Mouse (Mus musculus) ES-E14 (cell line): Measurements from ENCODE around the gene Fbxl16. TPM values are rescaled to one million over a fixed set of nuclear protein-coding genes. Genes with fewer than 3 reads are reported as not detected.
A peak's percentile ranks its signal among the peaks of the same experiment; 100 is the strongest.

Experiments
- DNase-seq: peaks from one replicate; pipeline ENCODE4 v3.0.0-alpha.2; 2013; ENCODE audit warnings: low read depth, low spot score
- H3K27ac ChIP-seq: 2 replicates; pipeline ENCODE4 v1.5.1; 2012; ENCODE audit warnings: low read depth, mild to moderate bottlenecking, low read length, moderate library complexity, mixed read lengths; ENCODE audit not compliant: poor library complexity, insufficient read depth, severe bottlenecking
- H3K36me3 ChIP-seq: 2 replicates; pipeline ENCODE4 v1.6.1; 2012; ENCODE audit warnings: mild to moderate bottlenecking, low read length, moderate library complexity, mixed read lengths; ENCODE audit not compliant: control insufficient read depth, poor library complexity, insufficient read depth, severe bottlenecking
- H3K4me1 ChIP-seq, 2 experiments: fragments of 150-350 bp in 1 of 2; sonication (generic) in 1 of 2; 2 replicates each; pipeline ENCODE4 v1.6.1; 2012; ENCODE audit warnings: low read length in 2 of 2, mild to moderate bottlenecking in 1 of 2, mixed read lengths in 1 of 2; ENCODE audit not compliant: control insufficient read depth in 2 of 2, insufficient read depth in 2 of 2, poor library complexity in 1 of 2
- H3K4me3 ChIP-seq, 2 experiments: fragments of 150-350 bp in 1 of 2; sonication (generic) in 1 of 2; 2 replicates each; pipeline ENCODE4 v1.5.1; 2012; ENCODE audit warnings: low read length in 2 of 2, low read depth in 1 of 2, mild to moderate bottlenecking in 1 of 2, mixed read lengths in 1 of 2; ENCODE audit not compliant: insufficient read depth in 1 of 2, poor library complexity in 1 of 2, severe bottlenecking in 1 of 2
- H3K9ac ChIP-seq: 2 replicates; pipeline ENCODE4 v1.6.1; 2012; ENCODE audit warnings: low read depth, mild to moderate bottlenecking, low read length, mixed read lengths; ENCODE audit not compliant: poor library complexity, insufficient read depth, severe bottlenecking
- H3K9me3 ChIP-seq: fragments of 150-350 bp; sonication (generic); 2 replicates; pipeline ENCODE4 v1.6.1; 2012; ENCODE audit warnings: low read depth, mild to moderate bottlenecking, low read length; ENCODE audit not compliant: control insufficient read depth, insufficient read depth
- CHD2 ChIP-seq: IDR thresholded peaks from 2 replicates; pipeline ENCODE4 v1.6.1; 2014; ENCODE audit warnings: mild to moderate bottlenecking, low read depth, low read length, inconsistent platforms
- HCFC1 ChIP-seq: IDR thresholded peaks from 2 replicates; pipeline ENCODE4 v1.6.1; 2012; ENCODE audit warnings: low read length, inconsistent platforms, borderline replicate concordance; ENCODE audit not compliant: insufficient read depth
- MAFK ChIP-seq: IDR thresholded peaks from 2 replicates; pipeline ENCODE4 v1.6.1; 2014; ENCODE audit warnings: mild to moderate bottlenecking, low read depth, low read length, inconsistent platforms; ENCODE audit not compliant: insufficient read depth
- ZC3H11A ChIP-seq: IDR thresholded peaks from 2 replicates; pipeline ENCODE4 v1.6.1; 2012; ENCODE audit warnings: low read depth, mild to moderate bottlenecking, inconsistent platforms, low read length, borderline replicate concordance
- ZNF384 ChIP-seq: IDR thresholded peaks from 2 replicates; pipeline ENCODE4 v1.6.1; 2012; ENCODE audit warnings: low read depth, low read length, inconsistent platforms
- in situ Hi-C, 2 experiments: fragments of 600-800 bp; cut with MboI; formaldehyde crosslinking; loops; one replicate each; pipeline ENCODE4 v1.15.1; 2025; ENCODE audit warnings: low sequenced_read_pairs in 2 of 2, inconsistent platforms in 1 of 2; ENCODE audit not compliant: unreplicated experiment in 2 of 2
- total RNA-seq: library from RNA; depleted of rRNA; stranded (reverse); fragments of 300-350 nt; gene quantifications from 2 replicates; pipeline ENCODE4 v1.2.3, GENCODE M21; 2012

Fbxl16 gene
- total RNA-seq, 1 experiment: 1.7 TPM

GRCm38 (mm10) chr17:25840519-25840918 is 31.6 kb downstream of the Fbxl16 start:
- TF ChIP-seq MAFK: no peak
- TF ChIP-seq ZC3H11A: no peak
- no peak for TF ChIP-seq HCFC1
- no peak for TF ChIP-seq CHD2
- TF ChIP-seq ZNF384: no peak
- Histone ChIP-seq H3K36me3 (peaks cover 47% of the 10 kb centered on the region), H3K27ac (no peak overlapping the region), H3K9me3 (no peaks in the 10 kb centered on the region), H3K4me1 (peaks cover 2 to 16% of the 10 kb centered on the region in 2 experiments; a peak in 1 of 4 replicates), H3K4me3 (no peak overlapping the region), H3K9ac (no peak overlapping the region)
- in situ Hi-C loops: no loop called here
- DNase-seq: no peak

- no peak for DNase-seq
- no peak for TF ChIP-seq CHD2
- TF ChIP-seq MAFK: no peak
- TF ChIP-seq ZNF384: no peak
- TF ChIP-seq ZC3H11A: no peak
- no peak for TF ChIP-seq HCFC1
- in situ Hi-C loops: no loop called here
- no peak within 1 kb of the TSS for H3K4me3 ChIP-seq
- no peak within 1 kb of the TSS for H3K9ac ChIP-seq
- no peak within 1 kb of the TSS for H3K27ac ChIP-seq
- H3K4me1 ChIP-seq: peaks cover 2 to 14% of the 10 kb centered on the region in 2 experiments; a peak in 1 of 4 replicates
- no peaks in the 10 kb centered on the region for H3K9me3 ChIP-seq
- peaks cover 49% of the 10 kb centered on the region for H3K36me3 ChIP-seq
Observed at GRCm38 (mm10) chr17:25841117-25841880, 32.4 kb downstream of the Fbxl16 start, which contains the start of gene Gm20683. Gene Gm20683 (minus strand): TSS chr17:25841763.

GRCm38 (mm10) chr17:25842509-25842908 is 33.6 kb downstream of the Fbxl16 start:
- TF ChIP-seq CHD2: no peak
- no peak for TF ChIP-seq HCFC1
- TF ChIP-seq ZC3H11A: no peak
- TF ChIP-seq MAFK: no peak
- no peak for TF ChIP-seq ZNF384
- Histone ChIP-seq H3K4me3 (no peak overlapping the region), H3K4me1 (peaks cover 2 to 9% of the 10 kb centered on the region in 2 experiments; a peak in 1 of 4 replicates), H3K27ac (no peak overlapping the region), H3K9me3 (no peaks in the 10 kb centered on the region), H3K36me3 (peaks cover 49% of the 10 kb centered on the region), H3K9ac (no peak overlapping the region)
- no peak for DNase-seq
- in situ Hi-C loops: no loop called here

GRCm38 (mm10) chr17:25843122-25843521 is 34.2 kb downstream of the Fbxl16 start:
- DNase-seq: no peak
- TF ChIP-seq MAFK: no peak
- no peak for TF ChIP-seq HCFC1
- TF ChIP-seq ZNF384: no peak
- no peak for TF ChIP-seq CHD2
- TF ChIP-seq ZC3H11A: no peak
- Histone ChIP-seq H3K36me3 (peaks cover 44% of the 10 kb centered on the region), H3K9ac (no peak overlapping the region), H3K9me3 (no peaks in the 10 kb centered on the region), H3K27ac (no peak overlapping the region), H3K4me3 (peak overlapping the region in 1 of 2 experiments; percentile 88; a peak in 1 of 4 replicates), H3K4me1 (peaks cover 2 to 6% of the 10 kb centered on the region in 2 experiments; a peak in 1 of 4 replicates)
- in situ Hi-C loops: no loop called here
